Mouse (Mus musculus) liver, adult (tissue): ENCODE measurements at regions not wholly inside any gene's neighbourhood (a gene's known extent, or its start where the extent isn't known, plus 50 kb on each side); places are given as distances from the start of the nearest gene placed in this dataset.

ENCODE experiments used
- GATA4 ChIP-seq: IDR thresholded peaks from 2 replicates; pipeline ENCODE4 v1.6.1; 2014; ENCODE audit warnings: mild to moderate bottlenecking, low read length; ENCODE audit not compliant: insufficient replicate concordance

- TF ChIP-seq GATA4: no peak
Observed at GRCm38 (mm10) chr3:39062415-39062814, 175.7 kb downstream of the Fat4 start.

GRCm38 (mm10) chr3:39065457-39065856 is 178.7 kb downstream of the Fat4 start:
- TF ChIP-seq GATA4: no peak

- no peak for TF ChIP-seq GATA4
Observed at GRCm38 (mm10) chr3:39069011-39069410, 182.3 kb downstream of the Fat4 start.

GRCm38 (mm10) chr3:39082678-39083270 is 196.0 kb downstream of the Fat4 start:
- no peak for TF ChIP-seq GATA4

GRCm38 (mm10) chr3:39088948-39089347 is 202.2 kb downstream of the Fat4 start:
- no peak for TF ChIP-seq GATA4

- TF ChIP-seq GATA4: no peak
Observed at GRCm38 (mm10) chr3:39102324-39102723, 215.6 kb downstream of the Fat4 start.

- TF ChIP-seq GATA4: no peak
Observed at GRCm38 (mm10) chr3:39109756-39110392, 223.1 kb downstream of the Fat4 start.

GRCm38 (mm10) chr3:39114056-39114455 is 227.3 kb downstream of the Fat4 start:
- TF ChIP-seq GATA4: no peak

DNA sequence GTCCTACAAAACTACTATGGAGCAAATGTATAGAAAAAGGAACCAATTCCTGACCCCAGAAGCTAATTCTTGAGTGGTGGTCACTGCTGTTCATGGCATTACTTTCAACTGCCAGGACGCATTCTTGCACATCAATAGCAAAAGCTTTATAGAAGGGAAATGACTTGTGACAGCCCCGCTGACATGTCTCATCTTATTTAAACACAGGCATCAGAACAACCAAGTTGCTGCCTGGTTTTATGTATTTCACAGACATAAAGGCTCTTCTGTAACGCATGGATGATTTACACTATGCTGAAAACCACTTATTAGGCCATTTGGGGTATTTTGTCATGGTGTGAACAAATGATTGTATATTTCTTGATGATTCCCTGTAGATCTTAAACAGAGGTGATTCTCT is 228.1 kb downstream of the Fat4 start:
- no peak for TF ChIP-seq GATA4

GRCm38 (mm10) chr3:39115441-39115840 is 228.7 kb downstream of the Fat4 start:
- no peak for TF ChIP-seq GATA4

- no peak for TF ChIP-seq GATA4
Observed at GRCm38 (mm10) chr3:39122250-39122649, 235.5 kb downstream of the Fat4 start.

DNA sequence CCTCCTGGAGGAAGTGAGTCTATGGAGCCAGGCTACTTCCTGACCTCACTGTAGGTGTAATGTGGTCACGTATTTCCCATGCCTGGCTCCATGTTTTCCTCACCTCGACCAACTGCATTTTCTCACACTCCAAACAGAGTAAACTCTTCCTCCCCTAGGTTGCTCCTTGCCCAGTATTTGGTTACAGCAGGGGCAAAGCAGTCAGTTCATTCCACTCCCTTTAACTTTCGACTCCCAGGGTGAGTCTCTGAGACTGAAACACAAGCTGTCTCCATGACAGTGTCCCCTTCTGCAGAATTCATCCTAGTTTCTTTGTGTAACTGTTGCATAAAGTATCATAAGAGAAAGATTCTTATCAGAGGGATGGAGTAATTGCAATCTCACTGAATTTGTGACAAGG is 243.8 kb downstream of the Fat4 start:
- no peak for TF ChIP-seq GATA4

GRCm38 (mm10) chr3:39165006-39165667 is 278.4 kb downstream of the Fat4 start:
- TF ChIP-seq GATA4: no peak

DNA sequence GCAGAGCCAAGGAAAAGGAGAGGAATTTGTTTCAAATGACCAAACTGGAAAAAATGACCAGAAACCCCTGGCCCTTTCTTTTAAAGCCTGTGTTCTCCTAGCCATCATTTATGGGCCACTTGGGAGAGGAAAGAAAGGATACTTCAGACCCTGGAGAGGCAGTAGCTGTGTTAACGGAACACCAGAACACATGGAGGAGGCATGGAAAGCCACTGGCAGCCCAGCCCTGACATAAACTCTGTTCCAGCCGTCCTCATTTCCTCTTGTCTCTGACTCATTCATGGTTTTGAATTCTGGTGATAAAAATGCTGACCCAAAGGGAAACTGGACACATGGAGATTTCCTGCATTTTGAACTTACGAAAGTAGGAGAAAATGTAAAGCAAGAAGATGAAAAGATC is 295.9 kb downstream of the Fat4 start:
- no peak for TF ChIP-seq GATA4

DNA sequence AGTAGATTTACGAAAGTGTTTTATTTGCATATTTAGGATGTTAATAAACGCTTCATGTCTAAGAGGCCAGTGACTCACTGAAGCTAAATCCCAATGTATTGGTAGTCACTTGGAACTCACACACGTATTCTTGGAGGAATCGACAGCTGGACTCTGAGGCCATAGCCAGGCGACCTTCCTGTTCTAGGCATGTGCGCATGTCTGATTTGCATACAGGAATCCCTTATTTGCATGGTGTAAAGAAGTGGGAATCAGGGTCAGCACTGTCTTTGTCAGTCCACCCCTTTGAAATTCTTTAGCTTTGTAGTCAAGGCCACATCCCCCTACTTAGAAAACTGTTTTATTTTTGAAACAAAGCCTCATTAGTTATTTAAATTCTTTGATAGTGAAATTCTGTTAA is 308.4 kb downstream of the Fat4 start:
- TF ChIP-seq GATA4: no peak

- no peak for TF ChIP-seq GATA4
Observed at GRCm38 (mm10) chr3:39202662-39203061, 315.9 kb downstream of the Fat4 start.

DNA sequence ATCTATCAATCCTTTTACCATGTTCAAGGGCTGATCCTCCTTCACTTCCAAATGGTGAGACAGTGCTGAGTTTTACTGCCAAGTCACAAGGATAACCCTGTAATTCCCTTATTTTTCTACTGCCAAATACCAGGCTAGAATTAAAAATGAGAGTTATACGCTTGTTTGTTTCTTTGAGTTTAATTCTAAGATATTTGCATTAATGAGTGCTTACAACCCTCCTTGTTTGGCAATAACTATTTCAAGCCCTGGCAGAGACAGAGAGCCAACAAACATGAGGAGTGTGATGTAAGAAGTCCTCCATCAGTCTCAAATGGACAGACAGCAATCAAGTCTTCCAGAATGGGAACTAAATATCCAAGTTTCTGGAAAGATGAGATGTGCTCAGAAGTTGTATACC is 321.9 kb downstream of the Fat4 start:
- TF ChIP-seq GATA4: no peak
